Mouse (Mus musculus): ENCODE measurements around the gene Aplp2.
"Not testable (repeated sequence)": the region's sequence is repeated elsewhere in the genome, so short reads cannot be mapped to it uniquely, and the experiment has no call there.

Gene Aplp2

DNA sequence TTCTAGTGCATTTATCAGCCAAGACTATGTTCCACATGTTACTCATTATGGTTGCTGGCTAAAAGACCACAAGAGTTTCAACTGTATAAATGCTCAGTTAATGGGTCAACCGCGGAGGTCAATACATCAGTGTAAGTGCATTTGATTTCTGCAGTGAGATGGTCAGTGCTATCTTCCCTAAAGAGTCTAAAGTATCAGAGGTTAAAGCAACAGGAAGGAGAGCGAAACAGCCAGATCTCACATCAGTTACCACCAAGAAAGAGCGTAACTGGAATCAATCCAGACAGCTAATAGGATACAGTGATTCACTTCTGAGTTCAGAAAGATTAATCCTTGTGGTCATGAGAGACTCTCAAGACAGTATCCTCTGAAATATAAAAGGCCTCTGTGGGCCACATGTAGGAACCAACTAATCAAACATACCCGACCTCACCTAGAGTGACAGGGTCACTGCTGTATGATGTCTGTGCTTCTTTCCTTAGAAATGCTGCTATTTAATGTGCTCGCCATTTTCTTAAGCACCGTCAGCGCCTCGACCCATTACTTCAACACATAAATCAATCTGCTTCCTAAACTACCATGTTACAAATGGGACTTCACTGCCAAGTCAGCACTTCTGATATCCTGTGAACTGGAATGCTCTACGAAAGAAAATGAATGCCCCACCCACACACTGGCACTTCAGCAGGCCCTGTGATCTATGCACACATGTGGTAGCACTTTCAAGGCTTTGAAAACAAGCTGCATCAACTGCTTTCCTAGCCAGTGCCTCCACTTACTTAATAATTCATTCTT lies 30.1 kb downstream of the Aplp2 start:
- DNase-seq (ENCODE audit: low spot score in 2 of 2): no peak

GRCm38 (mm10) chr9:31177692-31178091 lies 33.9 kb downstream of the Aplp2 start:
- DNase-seq (ENCODE audit: low spot score in 2 of 2): no peak

DNA sequence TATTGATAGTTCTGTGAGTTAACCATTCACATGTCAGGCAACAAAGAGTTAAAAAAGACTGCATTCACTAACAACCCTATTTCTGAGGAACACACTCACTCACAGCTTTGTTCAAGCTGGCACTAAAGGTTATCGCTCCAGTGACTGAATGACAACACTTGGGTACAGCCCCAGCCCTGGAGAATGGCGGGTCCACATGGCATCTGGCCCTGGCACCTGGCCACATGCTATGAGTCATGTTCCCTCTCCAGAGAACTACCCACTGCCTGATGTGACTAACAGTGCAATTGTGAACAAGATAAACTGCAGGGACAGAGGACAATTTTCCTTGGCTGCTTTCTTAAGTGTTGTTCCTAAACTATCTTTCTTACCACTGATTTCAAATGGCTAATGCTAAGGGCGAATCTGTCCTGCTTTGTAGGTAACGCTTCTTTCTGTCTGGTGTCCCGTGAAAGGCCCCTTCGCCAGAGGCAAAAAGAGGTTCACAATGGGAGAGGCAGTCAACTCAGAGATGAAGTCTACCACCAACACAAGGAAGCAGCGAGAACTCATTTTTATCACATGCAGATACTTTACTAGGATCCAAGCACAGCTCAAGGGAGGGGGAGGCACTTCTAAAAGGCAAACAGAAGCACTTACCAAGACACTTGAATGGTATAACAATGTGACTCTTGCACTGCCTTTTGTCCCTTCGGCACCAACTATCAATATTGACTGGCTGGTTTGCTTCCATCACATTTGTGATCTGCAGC lies 35.1 kb downstream of the Aplp2 start:
- DNase-seq (ENCODE audit: low spot score in 2 of 2): peak in 1 of 2 experiments; percentile 63

DNA sequence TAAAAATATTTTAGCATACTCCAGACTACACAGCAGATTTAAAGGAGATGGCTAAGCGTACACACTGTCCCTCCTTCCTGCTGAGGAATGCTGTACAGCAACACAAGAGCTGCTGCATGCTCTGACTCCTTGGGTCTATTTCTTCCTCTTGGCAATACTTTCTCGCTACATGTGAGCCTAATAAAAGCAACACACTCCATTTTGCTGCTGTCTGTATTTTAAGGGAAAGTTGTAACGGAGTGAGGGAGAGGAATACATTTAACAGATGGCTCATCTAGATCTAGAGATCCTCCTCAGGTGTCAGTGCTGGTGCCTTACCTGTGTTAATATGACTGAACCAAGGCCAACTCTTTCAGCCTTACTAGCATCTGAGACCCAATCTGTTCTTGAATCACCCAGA lies 35.6 kb downstream of the Aplp2 start:
- no peak for DNase-seq (ENCODE audit: low spot score in 2 of 2)

GRCm38 (mm10) chr9:31175346-31175745 lies 36.3 kb downstream of the Aplp2 start:
- DNase-seq (ENCODE audit: low spot score in 2 of 2): no peak

DNA sequence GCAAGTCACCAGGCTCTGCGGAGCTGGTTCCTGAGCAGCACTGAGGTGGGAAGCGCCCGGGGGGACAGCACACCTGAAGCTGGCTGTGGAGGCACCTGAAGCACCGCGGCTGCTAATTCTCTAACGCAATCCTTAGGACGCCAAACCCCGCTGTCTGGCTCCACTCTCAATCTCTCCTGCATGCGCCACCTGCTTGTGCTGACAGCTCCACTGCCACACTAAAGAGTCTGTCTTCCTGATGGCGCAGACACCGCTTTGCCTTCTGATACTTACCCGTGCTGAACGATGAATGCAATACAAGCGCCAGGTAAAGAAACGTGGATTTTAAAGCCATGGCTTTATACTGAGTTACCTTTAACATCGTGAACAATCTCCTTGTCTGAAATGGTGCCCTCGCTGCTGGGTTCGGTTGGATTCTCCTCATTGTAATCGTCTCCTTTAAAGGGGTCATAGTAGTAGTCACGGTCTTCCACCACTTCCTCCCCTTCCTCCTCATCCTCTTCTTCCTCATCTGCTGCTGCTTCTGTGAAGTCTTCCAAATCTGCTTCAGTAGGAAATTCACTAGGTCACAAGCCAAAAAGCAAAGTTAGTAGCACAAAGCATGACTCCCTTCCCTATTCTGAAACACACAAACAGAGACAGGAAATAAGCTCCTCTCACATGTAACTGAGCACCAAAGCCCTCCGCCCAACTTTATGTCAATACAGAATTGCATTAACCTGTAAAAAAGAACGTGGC lies 43.1 kb downstream of the Aplp2 start:
- no peak for DNase-seq (ENCODE audit: low spot score in 2 of 2)

DNA sequence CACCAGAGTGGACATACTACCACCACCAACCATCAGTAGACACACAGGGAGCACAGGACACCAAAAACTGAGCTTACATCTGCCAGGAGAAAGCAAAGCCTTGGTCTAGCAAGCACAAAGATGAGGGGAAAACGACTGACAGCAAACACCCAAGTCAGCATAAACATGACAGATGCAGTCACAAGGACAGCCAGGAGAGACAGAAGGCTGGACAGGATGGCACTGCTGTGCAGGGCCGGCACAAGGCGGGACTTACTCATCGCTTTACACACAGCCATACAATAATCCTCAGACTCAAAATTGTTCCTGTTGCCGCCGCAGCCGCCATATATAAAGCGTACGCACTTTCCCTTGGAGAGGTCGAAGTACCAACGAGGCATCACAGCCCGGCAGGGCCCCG lies 44.3 kb downstream of the Aplp2 start:
- DNase-seq (ENCODE audit: low spot score in 2 of 2): no peak

GRCm38 (mm10) chr9:31165505-31165904 lies 46.1 kb downstream of the Aplp2 start:
- not testable (repeated sequence) for DNase-seq (ENCODE audit: low spot score in 2 of 2)

DNA sequence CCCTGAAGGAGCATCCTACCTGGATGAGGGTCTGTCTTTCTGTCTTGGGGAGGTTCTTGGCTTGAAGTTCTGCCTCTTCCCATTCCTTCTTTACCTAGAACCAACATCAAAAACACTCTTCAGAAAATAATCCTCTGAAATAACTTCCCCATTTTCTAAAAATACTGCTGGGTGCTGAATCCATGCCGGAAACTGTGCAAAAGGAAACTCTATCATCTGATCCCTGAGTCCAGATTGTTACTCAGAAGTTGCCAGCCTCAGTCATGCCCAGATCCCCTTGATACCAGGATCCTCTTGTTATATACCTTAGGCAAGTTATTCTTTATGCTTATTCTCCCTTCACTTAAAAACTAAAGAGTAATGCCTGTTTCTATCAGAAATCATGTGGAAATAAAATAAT lies 48.3 kb downstream of the Aplp2 start:
- DNase-seq (ENCODE audit: low spot score in 2 of 2): no peak

DNA sequence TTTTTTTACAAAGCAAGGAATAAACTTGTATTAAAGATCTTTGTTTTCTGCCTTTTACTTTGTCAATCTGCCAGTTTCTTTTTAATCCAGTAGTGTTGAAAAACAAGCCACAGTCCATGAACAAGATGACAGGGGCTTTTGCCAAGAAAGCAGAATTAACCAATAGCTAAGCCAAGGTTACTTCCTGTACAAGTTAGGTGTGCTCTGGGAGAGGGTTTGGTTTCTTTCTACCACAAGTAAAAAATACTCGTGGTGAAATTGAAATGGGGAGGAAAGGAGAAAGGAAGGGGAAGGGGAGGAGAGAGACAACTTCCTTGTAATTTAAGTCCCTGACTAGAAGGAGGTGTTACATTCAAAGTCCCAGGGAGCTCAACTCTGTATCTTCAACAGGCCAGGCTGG lies 48.7 kb downstream of the Aplp2 start:
- DNase-seq (ENCODE audit: low spot score in 2 of 2): no peak

GRCm38 (mm10) chr9:31159910-31160309 lies 51.7 kb downstream of the Aplp2 start:
- peak in 1 of 2 experiments; percentile 24 for DNase-seq (ENCODE audit: low spot score in 2 of 2)

DNA sequence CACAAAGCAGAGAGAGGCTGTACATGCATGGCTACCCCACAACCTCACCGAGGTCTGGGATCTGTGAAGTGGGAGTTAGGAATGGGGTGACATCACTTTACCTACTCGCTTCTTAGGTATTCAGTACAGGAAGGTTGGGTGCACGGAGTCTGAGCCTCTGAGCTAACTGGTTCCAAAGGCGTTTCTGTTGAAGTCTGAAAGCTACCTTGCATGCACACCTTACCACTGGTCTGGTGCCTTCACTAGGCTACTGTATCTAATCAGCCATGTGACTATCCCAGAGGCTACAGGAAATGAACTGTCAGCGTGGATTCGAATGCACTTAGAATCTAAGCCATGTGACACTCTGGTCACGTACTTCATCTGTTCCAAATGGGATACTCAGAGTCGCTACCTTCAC lies 55.0 kb downstream of the Aplp2 start:
- no peak for DNase-seq (ENCODE audit: low spot score in 2 of 2)

DNA sequence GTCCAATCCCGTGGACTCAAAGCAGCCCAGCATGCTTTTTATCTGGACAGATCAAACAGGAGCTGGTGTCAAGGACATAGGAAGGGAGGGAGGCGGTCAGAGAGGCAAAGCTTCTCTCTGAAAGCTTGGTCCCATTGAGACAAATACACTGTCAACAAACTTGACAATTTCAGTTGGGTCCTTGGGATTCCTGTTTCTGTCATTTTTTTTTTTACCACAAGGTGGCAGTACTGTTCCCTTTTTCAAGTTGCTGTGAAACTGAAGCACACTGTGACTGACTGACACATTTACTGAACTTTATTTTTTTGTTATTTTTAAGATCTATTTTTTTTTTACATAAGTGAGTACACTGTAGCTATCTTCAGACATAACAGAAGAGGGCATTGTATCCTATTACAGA lies 60.6 kb downstream of the Aplp2 start:
- no peak for DNase-seq (ENCODE audit: low spot score in 2 of 2)

DNA sequence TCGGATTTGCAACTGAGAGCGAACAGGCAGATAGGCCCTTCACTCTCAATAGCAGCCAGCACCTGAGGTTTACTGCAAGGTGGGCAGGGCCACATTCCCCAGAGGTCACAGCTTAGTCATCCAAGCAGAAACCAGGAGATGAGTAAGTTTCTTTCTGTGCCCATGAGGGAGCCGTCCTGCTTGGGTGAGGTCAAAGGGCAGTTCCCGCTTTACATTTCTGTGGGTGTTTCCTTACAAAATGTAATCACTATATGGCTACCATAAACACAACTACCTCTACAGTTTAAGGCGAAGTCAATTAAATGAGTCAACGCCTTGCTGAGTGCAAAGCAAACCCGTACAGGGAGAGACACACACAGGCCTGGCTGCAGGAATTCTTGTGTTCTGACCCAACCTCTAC lies 63.5 kb downstream of the Aplp2 start:
- no peak for DNase-seq (ENCODE audit: low spot score in 2 of 2)

DNA sequence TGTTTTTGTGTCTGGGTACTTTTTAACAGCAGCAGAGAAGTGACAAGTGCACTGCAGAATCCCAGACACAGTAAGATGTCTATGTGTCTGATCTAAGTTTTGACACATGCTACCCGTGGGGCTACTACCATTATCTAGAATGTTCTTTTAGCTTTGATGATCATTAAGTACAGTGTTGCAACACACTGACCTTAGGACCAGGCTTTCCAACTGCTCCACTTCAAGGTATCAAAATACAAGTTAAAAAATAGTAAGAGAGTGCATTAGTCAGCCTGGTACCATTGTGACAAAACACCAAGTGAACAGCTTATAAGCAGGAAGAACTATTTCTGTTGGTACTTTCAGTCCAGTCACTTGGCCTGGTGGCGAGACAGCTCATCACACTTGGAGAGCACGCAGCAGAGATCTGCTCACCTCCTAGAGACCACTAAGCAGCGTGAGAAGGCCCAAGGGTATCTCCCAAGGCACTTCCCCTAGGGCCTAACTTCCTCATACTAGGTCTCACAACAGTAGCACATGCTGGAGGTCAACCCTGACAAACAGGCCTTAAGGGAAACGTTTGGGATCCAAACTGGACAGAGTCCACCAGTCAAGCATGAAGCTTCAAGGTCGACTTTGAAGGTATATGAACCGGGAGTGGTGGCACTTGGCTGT lies 66.2 kb downstream of the Aplp2 start:
- no peak for DNase-seq (ENCODE audit: low spot score in 2 of 2)

- no peak for DNase-seq (ENCODE audit: low spot score in 2 of 2)
These were observed 68.7 kb downstream of the Aplp2 start for GRCm38 (mm10) chr9:31142924-31143323.

GRCm38 (mm10) chr9:31133131-31133530 lies 78.5 kb downstream of the Aplp2 start:
- DNase-seq (ENCODE audit: low spot score in 2 of 2): no peak

- peak; percentile 37 to 68 for DNase-seq (ENCODE audit: low spot score in 2 of 2)
These were observed 80.2 kb downstream of the Aplp2 start, which contains the start of gene St14 for GRCm38 (mm10) chr9:31131205-31131968. TSS of gene St14 (minus strand) at chr9:31131853.

DNA sequence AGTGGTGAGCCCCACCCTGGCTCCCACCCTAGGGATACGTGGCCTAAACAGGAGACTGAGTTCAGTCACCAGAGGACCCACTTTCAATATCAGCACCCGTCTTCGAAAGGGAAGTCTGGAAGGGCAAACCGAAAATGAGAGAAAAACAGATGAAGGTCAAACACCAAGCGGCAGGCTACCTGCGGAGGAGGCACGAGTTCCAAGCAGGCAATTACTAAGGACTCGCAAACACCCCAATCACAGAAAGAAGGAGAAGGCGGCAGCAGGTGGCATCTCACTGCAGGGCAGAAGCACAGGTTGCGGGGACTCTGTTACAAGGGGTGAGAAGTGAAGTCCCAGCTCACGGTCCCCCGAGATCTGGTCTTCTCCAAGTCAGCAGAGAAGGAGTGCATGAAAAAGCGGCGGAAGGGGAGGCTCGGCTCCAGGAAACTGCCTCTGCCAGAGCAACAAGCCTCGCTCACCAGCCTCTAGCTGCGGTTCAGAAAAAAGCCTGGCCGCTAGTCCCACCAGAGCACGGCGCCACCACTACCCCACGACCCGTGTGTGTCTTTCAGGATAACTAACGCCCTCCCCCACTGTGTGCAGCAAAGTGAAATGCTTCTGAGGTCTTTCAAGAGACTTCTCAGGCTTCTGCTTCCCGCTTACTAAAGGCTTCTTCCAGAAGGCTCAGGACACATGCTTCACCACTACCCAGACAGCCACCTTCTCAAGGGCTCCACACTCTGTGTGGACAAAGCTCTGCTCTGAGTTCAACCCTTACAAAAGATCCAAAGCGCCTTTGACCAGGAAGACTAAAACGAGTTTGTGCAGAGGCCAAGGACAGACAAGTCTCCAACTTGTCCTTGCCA lies 81.0 kb downstream of the Aplp2 start:
- DNase-seq (ENCODE audit: low spot score in 2 of 2): no peak

DNA sequence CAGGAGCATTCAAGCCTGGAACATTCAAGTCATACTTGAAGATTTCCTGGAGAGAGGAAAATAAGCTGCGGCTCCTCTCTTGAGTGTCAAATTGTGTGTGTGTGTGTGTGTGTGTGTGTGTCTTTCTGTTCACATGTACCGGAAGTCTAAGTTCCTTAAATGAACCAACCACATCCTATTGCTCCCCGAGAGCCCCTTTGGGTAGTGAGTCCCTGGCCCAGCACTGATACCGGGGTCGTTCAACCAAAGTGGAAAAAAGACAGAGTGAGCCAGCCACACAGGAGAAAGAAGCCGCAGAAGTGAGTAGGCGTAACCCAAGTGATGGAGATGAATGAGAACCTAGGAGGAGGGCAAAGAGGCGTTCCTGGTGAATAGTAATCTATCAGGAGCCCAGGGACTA lies 81.7 kb downstream of the Aplp2 start:
- DNase-seq (ENCODE audit: low spot score in 2 of 2): peak in 1 of 2 experiments; percentile 25
